Mouse (Mus musculus): Measurements from ENCODE around the gene Rxra. TPM values are rescaled to one million over a fixed set of nuclear protein-coding genes. Genes with fewer than 3 reads are reported as not detected.

Rxra gene
- total RNA-seq, 1 experiment from 2014 or later = 62.1 TPM

DNA sequence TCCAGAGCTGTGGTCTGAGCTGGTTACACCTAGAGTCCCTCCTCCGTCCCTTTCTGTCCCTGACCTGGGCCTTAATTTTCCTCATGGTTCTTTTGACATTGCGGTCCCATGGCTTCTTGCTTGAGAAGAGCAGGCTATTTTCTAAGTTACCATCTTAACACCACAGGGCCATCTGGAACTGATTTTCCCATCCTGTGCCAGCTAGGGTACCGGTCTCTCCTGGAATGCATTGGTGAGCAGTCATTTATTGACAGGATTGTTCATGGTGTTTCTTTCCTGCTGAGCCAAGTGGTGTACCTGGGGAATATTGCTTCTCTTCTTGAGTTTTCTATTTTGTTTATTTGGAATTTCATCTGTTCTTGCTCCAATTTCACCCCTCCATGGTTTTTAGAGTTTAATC, 131.4 kb downstream of the Rxra start:
- DNase-seq = no peak

- DNase-seq = no peak
Measured at GRCm38 (mm10) chr2:27809897-27810296, 133.7 kb downstream of the Rxra start.

Other genes with a start within 250 kb of the Rxra start
- 21.7 and 28.3 TPM in 2 replicates for gene Vav2, start 249.4 kb upstream of the Rxra start, total RNA-seq (2021)
- 5.0 and 7.9 TPM in 2 replicates for gene Brd3os, start 234.1 kb upstream of the Rxra start, total RNA-seq (2021)
- gene Brd3, start 168.8 kb upstream of the Rxra start, total RNA-seq (2021) = 79.8 and 92.0 TPM in 2 replicates
- 32.7 and 39.0 TPM in 2 replicates for gene Wdr5, start 161.3 kb upstream of the Rxra start, total RNA-seq (2021)
- gene Col5a1, start 210.0 kb downstream of the Rxra start, total RNA-seq (2021) = 73.1 and 76.7 TPM in 2 replicates

Data from adrenal gland, postnatal 14 days (tissue).